Mouse (Mus musculus) spleen, adult 10 weeks (tissue): Measurements from ENCODE around the gene Btbd35f28. TPM values are rescaled to one million over a fixed set of nuclear protein-coding genes. Genes with fewer than 3 reads are reported as not detected.

Experiments
- polyA plus RNA-seq: library from polyadenylated mRNA; stranded (reverse); fragments of 350-450 nt; fragmentation: Illumina TruSeq; extraction: RNeasy Lipid Tissue Mini Kit (QIAGEN cat#74804); gene quantifications from one replicate; pipeline ENCODE4 v1.2.3, GENCODE M21; 2015; ENCODE audit warnings: low replicate concordance; ENCODE audit not compliant: insufficient read depth

Btbd35f28 gene
- not detected for polyA plus RNA-seq

GRCm38 (mm10) chrX:4196276-4196675 is at the start of gene Btbd35f28:
TSS of gene Btbd35f28 (plus strand) at chrX:4196576.

Other genes starting within 250 kb of the Btbd35f28 start
- gene Btbd35f16, start 239.6 kb upstream of the Btbd35f28 start, polyA plus RNA-seq, result not detected
- gene Btbd35f3, start 158.9 kb upstream of the Btbd35f28 start, polyA plus RNA-seq, result not detected
- gene Btbd35f20, start 94.7 kb downstream of the Btbd35f28 start, polyA plus RNA-seq, result not detected
- gene Btbd35f17, start 174.1 kb downstream of the Btbd35f28 start, polyA plus RNA-seq, result not detected